Mouse (Mus musculus) embryonic fibroblast, embryonic 13.5 days (primary cell): Measurements from ENCODE around the gene Tnf. TPM values are rescaled to one million over a fixed set of nuclear protein-coding genes. Genes with fewer than 3 reads are reported as not detected.

Experiments used
- H3K27ac ChIP-seq: 2 replicates; pipeline ENCODE4 v1.5.1; 2012; ENCODE audit warnings: low read length, control low read depth, inconsistent platforms; ENCODE audit not compliant: insufficient read depth
- H3K4me1 ChIP-seq: 2 replicates; pipeline ENCODE4 v1.6.1; 2011; ENCODE audit warnings: low read length; ENCODE audit not compliant: control insufficient read depth, insufficient read depth
- H3K4me3 ChIP-seq: 2 replicates; pipeline ENCODE4 v1.5.1; 2011; ENCODE audit warnings: mild to moderate bottlenecking, control low read depth, low read length; ENCODE audit not compliant: insufficient read depth
- CTCF ChIP-seq: IDR thresholded peaks from 2 replicates; pipeline ENCODE4 v1.5.1; 2011; ENCODE audit warnings: mild to moderate bottlenecking, control low read depth, low read length, moderate library complexity, borderline replicate concordance; ENCODE audit not compliant: insufficient read depth
- POLR2A ChIP-seq: IDR thresholded peaks from 2 replicates; pipeline ENCODE4 v1.6.1; 2011; ENCODE audit warnings: low read depth, mild to moderate bottlenecking, control low read depth, low read length, moderate library complexity
- polyA plus RNA-seq: library from polyadenylated mRNA; stranded (reverse); fragments of >200 nt; gene quantifications from 2 replicates; pipeline ENCODE4 v1.2.4, GENCODE M21; 2011; ENCODE audit warnings: low read depth; ENCODE audit not compliant: missing spikeins, insufficient read length

Gene Tnf
- polyA plus RNA-seq, 1 experiment: 0.35 TPM

GRCm38 (mm10) chr17:35233114-35233980, 31.5 kb upstream of the Tnf start, which contains the start of gene Atp6v1g2:
TSS of gene Atp6v1g2 (plus strand) at chr17:35233660.
- Histone ChIP-seq H3K4me1 (peaks cover 4% of the 10 kb centered on the region; the same call in 1 of the 2 replicates), H3K4me3 (peak within 1 kb of the TSS; percentile 61; the same call in 1 of the 2 replicates), H3K27ac (peak within 1 kb of the TSS; percentile 62; the same call in 1 of the 2 replicates)
- no peak for TF ChIP-seq CTCF
- no peak for TF ChIP-seq POLR2A

DNA sequence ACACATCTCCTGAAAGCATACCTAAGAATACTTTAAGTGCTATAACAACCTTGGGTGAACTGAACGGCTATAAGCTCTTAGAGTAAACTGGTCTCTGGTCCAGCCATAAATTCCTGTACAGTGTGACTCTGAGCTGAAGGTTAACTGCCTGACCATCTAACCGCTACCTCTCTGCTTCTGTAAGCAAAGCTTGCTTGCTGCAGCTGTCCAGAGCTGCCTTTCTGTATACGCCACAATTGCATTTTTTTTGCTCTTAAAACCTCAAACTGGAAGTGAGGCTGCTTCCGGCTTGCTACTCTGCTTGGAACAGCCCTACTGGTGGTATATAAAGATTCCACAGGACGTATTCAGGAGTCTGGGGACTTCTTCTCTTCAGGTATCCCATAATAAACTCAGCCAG, 30.9 kb upstream of the Tnf start:
- no peak overlapping the region for H3K27ac ChIP-seq
- peaks cover 4% of the 10 kb centered on the region; the same call in 1 of the 2 replicates for H3K4me1 ChIP-seq
- no peak overlapping the region for H3K4me3 ChIP-seq
- no peak for TF ChIP-seq CTCF
- no peak for TF ChIP-seq POLR2A

GRCm38 (mm10) chr17:35232043-35232442, 30.2 kb upstream of the Tnf start:
- no peak overlapping the region for H3K27ac ChIP-seq
- no peak overlapping the region for H3K4me3 ChIP-seq
- TF ChIP-seq POLR2A (no peak), CTCF (peak; percentile 71)
- H3K4me1 ChIP-seq: peaks cover 4% of the 10 kb centered on the region; the same call in 1 of the 2 replicates

DNA sequence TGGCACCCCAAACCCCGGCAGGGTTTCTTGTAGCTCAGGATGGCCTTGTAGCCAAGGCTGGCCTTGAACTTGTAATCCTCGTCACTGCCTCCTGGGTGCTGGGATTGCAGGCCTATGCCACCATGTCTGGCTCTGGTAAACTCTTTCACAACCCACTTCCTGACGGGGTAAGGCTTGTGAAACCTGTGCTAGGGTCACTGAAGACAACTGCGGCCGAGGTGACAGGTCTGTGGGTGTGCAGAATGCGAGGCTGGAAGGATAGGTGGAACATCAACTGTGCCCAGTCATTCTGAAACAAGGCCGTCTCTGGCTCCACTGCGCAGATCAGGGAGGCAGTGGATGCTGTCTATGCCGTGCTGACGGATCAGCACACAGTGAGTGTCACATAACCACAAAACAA, 29.2 kb upstream of the Tnf start:
- no peak overlapping the region for H3K27ac ChIP-seq
- TF ChIP-seq POLR2A (no peak), CTCF (no peak)

DNA sequence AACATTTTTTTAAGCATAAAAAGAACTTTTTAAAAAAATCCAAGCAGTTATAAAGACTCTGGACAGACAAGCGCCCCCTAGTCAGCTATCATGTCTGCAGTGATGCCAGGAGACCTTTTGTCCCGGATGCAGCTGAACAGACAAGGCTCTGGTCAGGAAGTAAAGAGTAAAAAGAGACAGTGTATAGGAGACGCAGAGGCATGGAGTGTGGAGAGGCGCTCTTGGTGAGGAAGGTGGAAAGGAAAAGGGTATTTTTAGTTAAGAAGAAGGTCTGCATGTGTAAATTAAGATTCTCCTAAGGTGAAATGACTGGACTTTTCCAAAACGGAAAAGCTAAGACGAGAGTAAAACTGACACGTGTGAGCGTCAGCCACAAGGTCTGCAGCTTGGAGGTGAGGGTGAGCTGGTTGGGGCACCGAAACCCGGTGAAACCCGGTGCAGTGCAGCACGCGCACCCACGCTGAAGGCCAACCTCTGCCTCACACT, 24.8 kb upstream of the Tnf start:
- Histone ChIP-seq H3K27ac (no peak overlapping the region), H3K4me3 (no peak overlapping the region), H3K4me1 (peaks cover 7% of the 10 kb centered on the region)
- TF ChIP-seq CTCF (no peak), POLR2A (no peak)

More for the DNA sequence above, 29.2 kb upstream of the Tnf start:
- H3K4me3 ChIP-seq: no peak overlapping the region
- peaks cover 4% of the 10 kb centered on the region for H3K4me1 ChIP-seq

DNA sequence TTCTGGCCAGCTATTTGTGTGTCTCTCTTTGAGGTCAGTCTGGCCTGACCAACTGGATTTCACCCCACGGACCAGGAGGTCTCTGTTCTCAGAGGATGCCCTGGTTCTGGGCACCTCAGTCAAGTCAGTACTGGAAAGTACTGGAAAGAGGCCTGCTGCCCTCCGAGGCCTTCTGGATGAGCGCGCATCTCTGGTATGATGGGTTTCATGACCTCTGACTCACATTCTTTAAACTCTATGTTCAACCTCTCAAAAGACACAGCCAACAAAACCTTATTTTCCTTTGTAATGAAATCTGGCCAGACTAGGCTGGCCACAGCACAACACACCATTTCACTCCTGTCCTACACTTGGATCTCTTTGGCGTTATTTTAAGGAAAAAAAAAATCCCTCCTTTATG, 23.6 kb upstream of the Tnf start:
- TF ChIP-seq POLR2A (no peak), CTCF (no peak)
- peaks cover 7% of the 10 kb centered on the region for H3K4me1 ChIP-seq
- no peak overlapping the region for H3K27ac ChIP-seq
- no peak overlapping the region for H3K4me3 ChIP-seq

DNA sequence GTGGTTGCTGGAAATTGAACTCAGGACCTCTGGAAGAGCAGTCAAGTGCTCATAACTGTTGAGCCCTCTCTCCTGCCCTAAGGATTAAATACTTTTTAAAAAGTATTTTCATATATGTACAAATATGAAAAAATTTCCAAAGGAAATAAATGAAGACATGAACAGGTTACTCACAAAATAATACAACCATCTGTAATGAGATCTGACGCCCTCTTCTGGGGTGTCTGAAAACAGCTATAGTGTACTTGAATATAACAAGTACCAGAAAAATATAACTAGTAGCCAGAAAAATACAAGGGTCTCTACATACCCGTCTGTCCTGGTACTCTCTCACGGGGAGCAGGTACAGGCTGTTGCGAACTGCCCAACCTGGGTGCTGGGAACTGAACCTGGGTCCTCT, 22.8 kb upstream of the Tnf start:
- Histone ChIP-seq H3K27ac (no peak overlapping the region), H3K4me3 (no peak overlapping the region), H3K4me1 (peaks cover 7% of the 10 kb centered on the region)
- no peak for TF ChIP-seq POLR2A
- no peak for TF ChIP-seq CTCF

- Histone ChIP-seq H3K4me3 (no peak overlapping the region), H3K4me1 (peaks cover 7% of the 10 kb centered on the region), H3K27ac (no peak overlapping the region)
- TF ChIP-seq CTCF (no peak), POLR2A (no peak)
Measured at GRCm38 (mm10) chr17:35222299-35222698, 20.5 kb upstream of the Tnf start.

GRCm38 (mm10) chr17:35220156-35220952, 18.5 kb upstream of the Tnf start, which contains the start of gene Gm16181:
TSS of gene Gm16181 (plus strand) at chr17:35220834.
- Histone ChIP-seq H3K4me3 (no peak within 1 kb of the TSS), H3K27ac (no peak within 1 kb of the TSS), H3K4me1 (peaks cover 1% of the 10 kb centered on the region)
- TF ChIP-seq POLR2A (no peak), CTCF (no peak)

DNA sequence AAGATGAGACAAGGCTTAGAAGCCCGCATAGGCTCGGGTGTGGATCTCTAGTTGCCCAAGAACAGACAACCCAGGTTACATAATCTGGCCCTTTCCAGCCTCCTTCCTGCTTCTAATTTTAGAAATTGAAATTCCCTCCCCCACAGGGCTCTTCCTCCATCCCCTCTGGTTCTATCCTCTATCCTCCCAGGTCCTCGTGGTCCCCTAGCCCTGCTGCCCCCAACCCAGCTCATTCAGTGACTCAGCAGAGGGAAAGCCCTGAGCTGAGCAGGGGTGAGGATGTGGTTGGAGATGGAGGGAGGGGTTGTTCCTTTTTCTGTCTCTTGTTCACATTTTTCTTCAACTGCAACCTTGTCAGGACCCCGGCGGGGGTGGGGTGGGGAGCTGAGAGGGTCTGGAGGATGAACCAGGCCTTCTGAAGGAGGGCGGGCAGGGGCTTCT, 17.8 kb upstream of the Tnf start:
- H3K4me1 ChIP-seq: no peaks in the 10 kb centered on the region
- no peak overlapping the region for H3K27ac ChIP-seq
- no peak for TF ChIP-seq CTCF
- H3K4me3 ChIP-seq: no peak overlapping the region
